Mouse (Mus musculus): ENCODE data around the gene Cep152. TPM values are rescaled to one million over a fixed set of nuclear protein-coding genes. Genes with fewer than 3 reads are reported as not detected.

Cep152 gene
- polyA plus RNA-seq, 1 experiment = 9.7 TPM

DNA sequence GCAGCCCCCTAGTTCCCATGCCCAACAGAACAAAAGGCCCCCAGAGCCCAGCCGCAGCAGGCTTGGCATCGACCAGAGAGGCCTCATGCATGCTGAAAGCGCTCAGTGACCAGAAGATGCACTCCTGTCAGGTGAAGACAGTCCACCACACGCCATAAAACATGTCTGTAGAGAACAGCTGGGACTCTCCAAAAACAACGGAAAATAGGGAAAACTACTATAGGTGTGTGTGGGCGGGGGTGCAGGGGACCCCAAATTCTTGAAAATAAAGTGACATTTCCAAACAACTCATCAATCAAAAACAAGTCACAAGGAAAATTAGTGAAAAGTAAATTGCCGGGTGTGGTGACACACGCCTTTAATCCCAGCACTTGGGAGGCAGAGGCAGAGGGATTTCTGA, 62.5 kb downstream of the Cep152 start:
- Histone ChIP-seq H3K27me3 (ENCODE audit: control insufficient read depth, insufficient read depth, low read length, poor library complexity, severe bottlenecking) (no peaks in the 10 kb centered on the region), H3K36me3 (ENCODE audit: control insufficient read depth, insufficient read depth, low read length, poor library complexity, severe bottlenecking) (peaks cover 15% of the 10 kb centered on the region), H3K9ac (ENCODE audit: low read depth, poor library complexity, severe bottlenecking) (no peak overlapping the region), H3K27ac (ENCODE audit: insufficient read depth, low read length) (no peak overlapping the region), H3K9me3 (replicated peaks; ENCODE audit: control insufficient read depth, insufficient read depth, low read length, poor library complexity, severe bottlenecking) (no peaks in the 10 kb centered on the region), H3K4me1 (ENCODE audit: control insufficient read depth, insufficient read depth, low read length) (no peaks in the 10 kb centered on the region), H3K4me3 (ENCODE audit: low read depth, low read length) (no peak overlapping the region)
- TF ChIP-seq CTCF (IDR thresholded peaks at IDR 0.05; ENCODE audit: low read depth, low read length) = no peak
- no peak for TF ChIP-seq POLR2A (IDR thresholded peaks at IDR 0.05; ENCODE audit: insufficient read depth, low read length)
- no peak for TF ChIP-seq EP300 (IDR thresholded peaks at IDR 0.05; ENCODE audit: insufficient read depth, low read depth, low read length)

DNA sequence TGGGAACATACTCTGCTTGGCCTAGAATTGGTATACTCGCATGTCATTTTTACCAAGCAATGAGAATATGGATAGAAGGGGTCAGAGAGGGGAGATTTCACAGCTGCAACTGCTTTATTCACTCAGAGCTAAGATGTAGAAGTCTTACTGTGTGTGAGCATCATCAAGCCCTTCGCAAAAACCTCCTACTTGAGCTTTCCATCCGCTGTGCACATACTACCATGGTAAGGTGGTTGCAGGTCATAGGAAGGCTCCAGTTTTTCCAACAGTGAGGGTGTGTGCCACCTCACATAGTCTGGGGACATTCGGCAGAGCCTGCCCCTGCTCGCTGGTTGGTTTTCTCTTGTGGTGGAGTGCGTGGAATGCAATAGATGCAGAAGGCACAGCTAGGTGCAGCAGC, 64.9 kb downstream of the Cep152 start:
- TF ChIP-seq POLR2A (IDR thresholded peaks at IDR 0.05; ENCODE audit: insufficient read depth, low read length) = no peak
- TF ChIP-seq CTCF (IDR thresholded peaks at IDR 0.05; ENCODE audit: low read depth, low read length) = no peak
- no peak for TF ChIP-seq EP300 (IDR thresholded peaks at IDR 0.05; ENCODE audit: insufficient read depth, low read depth, low read length)
- Histone ChIP-seq H3K9ac (ENCODE audit: low read depth, poor library complexity, severe bottlenecking) (no peak overlapping the region), H3K4me1 (ENCODE audit: control insufficient read depth, insufficient read depth, low read length) (no peaks in the 10 kb centered on the region), H3K4me3 (ENCODE audit: low read depth, low read length) (no peak overlapping the region), H3K36me3 (ENCODE audit: control insufficient read depth, insufficient read depth, low read length, poor library complexity, severe bottlenecking) (0 out of 2 replicates have a peak, but pooled peaks cover 2% of the 10 kb centered on the region), H3K9me3 (replicated peaks; ENCODE audit: control insufficient read depth, insufficient read depth, low read length, poor library complexity, severe bottlenecking) (no peaks in the 10 kb centered on the region), H3K27ac (ENCODE audit: insufficient read depth, low read length) (no peak overlapping the region), H3K27me3 (ENCODE audit: control insufficient read depth, insufficient read depth, low read length, poor library complexity, severe bottlenecking) (no peaks in the 10 kb centered on the region)

DNA sequence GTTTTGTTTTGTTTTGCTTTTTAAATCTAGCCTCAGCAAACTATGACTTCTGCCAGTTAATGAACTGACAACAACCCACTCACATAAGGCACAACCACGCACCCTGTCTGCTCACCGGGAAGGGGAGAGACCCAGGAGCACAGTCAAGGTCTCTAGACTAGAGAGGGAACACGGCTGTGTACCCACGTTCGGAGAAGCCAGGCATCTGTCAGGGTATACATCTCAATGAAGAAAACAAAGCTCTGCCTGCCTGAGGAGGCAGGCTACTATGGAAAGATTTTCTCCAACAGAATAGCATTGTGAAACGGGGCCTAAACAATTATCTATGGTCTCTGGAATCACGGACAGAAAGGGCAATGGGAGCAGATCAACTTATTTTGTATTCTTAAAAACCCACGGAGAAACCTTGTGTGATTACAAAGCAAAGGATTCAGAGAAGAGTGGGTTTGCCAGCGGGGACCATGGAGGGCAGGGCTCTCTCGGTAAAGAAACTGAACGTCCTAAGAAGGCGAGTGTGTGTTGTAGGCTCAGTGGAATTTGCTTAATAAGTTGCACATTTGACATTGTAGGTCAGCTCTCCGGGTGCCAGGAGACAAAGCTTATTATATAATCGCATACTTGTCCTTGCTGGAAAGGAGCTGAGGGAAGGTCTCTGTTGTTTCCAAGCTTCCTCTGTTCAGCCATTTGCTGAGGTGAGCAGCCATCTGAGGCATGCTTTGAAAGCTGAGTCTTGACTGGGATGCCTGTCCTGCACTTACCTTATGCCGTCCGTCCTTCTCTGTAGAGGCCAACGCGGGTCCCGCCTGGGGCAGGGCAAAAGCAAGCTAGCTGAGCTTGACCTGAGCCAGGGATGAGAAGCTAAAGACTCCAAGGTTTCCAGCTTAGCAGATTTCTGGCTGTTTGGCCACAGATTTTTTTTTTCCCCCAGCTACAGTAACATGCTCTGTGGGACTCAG, 66.0 kb downstream of the Cep152 start:
- TF ChIP-seq EP300 (IDR thresholded peaks at IDR 0.05; ENCODE audit: insufficient read depth, low read depth, low read length) (no peak), POLR2A (IDR thresholded peaks at IDR 0.05; ENCODE audit: insufficient read depth, low read length) (no peak), CTCF (IDR thresholded peaks at IDR 0.05; ENCODE audit: low read depth, low read length) (no peak)
- H3K27ac ChIP-seq (ENCODE audit: insufficient read depth, low read length) = no peak overlapping the region
- no peaks in the 10 kb centered on the region for H3K4me1 ChIP-seq (ENCODE audit: control insufficient read depth, insufficient read depth, low read length)
- no peaks in the 10 kb centered on the region for H3K27me3 ChIP-seq (ENCODE audit: control insufficient read depth, insufficient read depth, low read length, poor library complexity, severe bottlenecking)
- H3K36me3 ChIP-seq (ENCODE audit: control insufficient read depth, insufficient read depth, low read length, poor library complexity, severe bottlenecking) = no peaks in the 10 kb centered on the region
- no peaks in the 10 kb centered on the region for H3K9me3 ChIP-seq (replicated peaks; ENCODE audit: control insufficient read depth, insufficient read depth, low read length, poor library complexity, severe bottlenecking)
- H3K9ac ChIP-seq (ENCODE audit: low read depth, poor library complexity, severe bottlenecking) = no peak overlapping the region
- H3K4me3 ChIP-seq (ENCODE audit: low read depth, low read length) = no peak overlapping the region

DNA sequence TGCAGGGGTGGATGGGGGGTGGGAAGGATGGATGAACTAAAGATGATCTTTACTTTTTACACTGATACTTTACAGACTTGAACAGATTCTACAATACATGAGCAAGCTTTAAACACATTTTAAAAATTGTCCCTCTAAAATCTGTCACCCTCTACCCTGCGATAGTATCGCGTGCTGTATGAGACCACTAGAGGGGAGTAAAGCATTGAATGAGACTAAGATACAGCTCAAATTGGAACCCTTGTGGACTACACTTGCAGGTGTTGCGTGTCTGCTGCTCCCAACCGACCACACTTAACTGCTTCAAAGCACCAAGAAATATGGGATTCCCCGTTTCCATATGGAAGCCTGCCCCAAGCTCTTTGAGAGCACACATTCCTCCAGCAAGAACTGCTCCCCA, 69.1 kb downstream of the Cep152 start:
- Histone ChIP-seq H3K4me3 (ENCODE audit: low read depth, low read length) (no peak overlapping the region), H3K9ac (ENCODE audit: low read depth, poor library complexity, severe bottlenecking) (no peak overlapping the region), H3K27ac (ENCODE audit: insufficient read depth, low read length) (no peak overlapping the region), H3K4me1 (ENCODE audit: control insufficient read depth, insufficient read depth, low read length) (no peaks in the 10 kb centered on the region), H3K36me3 (ENCODE audit: control insufficient read depth, insufficient read depth, low read length, poor library complexity, severe bottlenecking) (no peaks in the 10 kb centered on the region), H3K27me3 (ENCODE audit: control insufficient read depth, insufficient read depth, low read length, poor library complexity, severe bottlenecking) (no peaks in the 10 kb centered on the region), H3K9me3 (replicated peaks; ENCODE audit: control insufficient read depth, insufficient read depth, low read length, poor library complexity, severe bottlenecking) (no peaks in the 10 kb centered on the region)
- TF ChIP-seq EP300 (IDR thresholded peaks at IDR 0.05; ENCODE audit: insufficient read depth, low read depth, low read length) (no peak), POLR2A (IDR thresholded peaks at IDR 0.05; ENCODE audit: insufficient read depth, low read length) (no peak), CTCF (IDR thresholded peaks at IDR 0.05; ENCODE audit: low read depth, low read length) (no peak)

DNA sequence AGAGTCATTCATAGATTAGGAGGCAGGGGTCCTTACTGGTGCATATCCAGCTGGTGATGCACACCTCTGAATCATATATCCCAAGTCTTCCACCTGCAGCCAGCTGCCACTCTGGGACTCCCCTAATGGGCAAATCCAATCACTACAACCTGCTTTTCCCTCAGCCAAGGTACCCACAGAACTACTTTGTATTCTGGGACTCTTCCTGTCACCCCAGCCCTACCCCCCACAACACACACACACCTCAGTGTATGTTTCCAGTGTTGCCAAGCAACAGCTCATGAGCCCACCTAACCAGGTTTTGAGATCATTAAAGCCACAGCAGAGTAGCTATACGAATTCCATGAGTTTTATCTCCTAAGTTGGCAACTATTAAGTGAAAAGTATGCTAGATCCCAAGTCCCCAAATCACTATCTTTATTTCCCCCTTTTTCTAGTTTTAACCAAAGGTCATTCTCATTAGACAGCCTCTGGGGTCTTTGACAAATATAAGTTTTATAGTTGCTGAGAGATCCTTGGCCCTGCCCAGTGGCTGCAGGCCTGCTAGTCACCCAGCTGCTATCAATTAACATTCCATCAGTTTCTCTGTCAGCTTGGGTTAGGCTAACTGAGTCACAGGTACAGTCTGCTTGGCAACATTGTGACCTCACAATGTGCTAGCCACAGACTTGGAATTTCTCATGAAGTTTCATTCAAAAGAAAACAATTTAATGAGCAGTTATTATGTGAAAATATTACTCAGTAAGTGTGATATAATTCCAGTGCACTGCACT, 75.9 kb downstream of the Cep152 start:
- Histone ChIP-seq H3K9ac (ENCODE audit: low read depth, poor library complexity, severe bottlenecking) (no peak overlapping the region), H3K27ac (ENCODE audit: insufficient read depth, low read length) (no peak overlapping the region), H3K36me3 (ENCODE audit: control insufficient read depth, insufficient read depth, low read length, poor library complexity, severe bottlenecking) (no peaks in the 10 kb centered on the region), H3K4me3 (ENCODE audit: low read depth, low read length) (no peak overlapping the region), H3K4me1 (ENCODE audit: control insufficient read depth, insufficient read depth, low read length) (no peaks in the 10 kb centered on the region), H3K27me3 (ENCODE audit: control insufficient read depth, insufficient read depth, low read length, poor library complexity, severe bottlenecking) (no peaks in the 10 kb centered on the region), H3K9me3 (replicated peaks; ENCODE audit: control insufficient read depth, insufficient read depth, low read length, poor library complexity, severe bottlenecking) (no peaks in the 10 kb centered on the region)
- TF ChIP-seq POLR2A (IDR thresholded peaks at IDR 0.05; ENCODE audit: insufficient read depth, low read length) = no peak
- TF ChIP-seq EP300 (IDR thresholded peaks at IDR 0.05; ENCODE audit: insufficient read depth, low read depth, low read length) = no peak
- no peak for TF ChIP-seq CTCF (IDR thresholded peaks at IDR 0.05; ENCODE audit: low read depth, low read length)

Data from ES-Bruce4 (cell line).